ENCODE assay signal across 35 mouse cellular contexts in the genomic region with DNA sequence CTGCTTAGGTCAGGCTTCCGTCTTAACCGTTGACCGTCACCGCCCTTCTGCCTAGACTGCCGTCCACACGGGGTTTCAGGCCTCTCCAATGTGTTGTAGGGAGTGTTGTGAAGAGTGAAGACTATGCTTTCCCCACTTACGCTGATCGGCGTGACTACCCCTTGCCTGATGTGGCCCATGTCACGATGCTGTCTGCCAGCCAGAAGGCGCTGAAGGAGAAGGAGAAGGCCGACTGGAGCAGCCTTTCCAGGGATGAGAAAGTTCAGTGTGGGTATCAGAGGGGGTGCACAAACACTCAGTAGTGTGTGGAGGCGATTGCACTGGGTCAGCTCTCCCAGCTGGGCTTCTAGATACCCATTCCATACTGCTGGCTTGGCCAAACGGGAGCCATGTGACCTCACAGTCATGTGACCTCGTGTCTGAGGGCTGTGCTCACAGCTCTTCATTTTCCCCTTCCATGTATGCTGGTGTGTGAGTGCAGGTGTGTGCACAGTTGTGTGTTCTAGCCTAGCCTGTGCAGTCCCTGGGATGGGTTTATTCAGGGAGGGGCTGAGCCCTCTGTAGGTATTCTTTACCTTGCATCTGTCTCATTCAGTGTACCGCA. TPM values are rescaled to one million over a fixed set of nuclear protein-coding genes. Genes with fewer than 3 reads are reported as not detected.
A peak's percentile ranks its signal among the peaks of the same experiment; 100 is the strongest.
DNase-seq lines count a peak whose midpoint lies in the region; ATAC-seq and TF ChIP-seq lines count a peak whose summit lies in the region.
"Had no signal": no experiment of that assay in that cellular context is flagged by ENCODE, and none has a peak within 500 bp of the region (broad histone marks: within the 10 kb centered on the region; RNA-seq: fewer than 3 reads in every experiment).

No protein-coding gene starts in this region.

- WGBS in intestine, postnatal 0 days = 87% methylated on average over 16 of the region's 16 CpGs
- 91% methylated on average over 16 of the region's 16 CpGs for WGBS in intestine, embryonic 16.5 days
- whole genome bisulfite sequencing in forebrain, embryonic 16.5 days = 91% methylated on average over 16 of the region's 16 CpGs

- TF ChIP-seq CTCF in intestine, postnatal 0 days (IDR thresholded peaks at IDR 0.05; ENCODE audit: low read depth) = no peak
- TF ChIP-seq CTCF in G1E (IDR thresholded peaks at IDR 0.05; ENCODE audit: low read depth, low read length) = no peak

- H3K9me3 ChIP-seq in intestine, postnatal 0 days (ENCODE audit: control insufficient read depth) = no peaks in the 10 kb centered on the region
- H3K9me3 ChIP-seq in intestine, embryonic 16.5 days (ENCODE audit: control insufficient read depth, low read length) = no peaks in the 10 kb centered on the region
- H3K9me3 ChIP-seq in G1E (replicated peaks) = no peaks in the 10 kb centered on the region
- H3K9me3 ChIP-seq in forebrain, embryonic 16.5 days (ENCODE audit: control insufficient read depth, low read length) = no peaks in the 10 kb centered on the region
- H3K9me3 ChIP-seq: embryonic facial prominence, embryonic 10.5 days; embryonic facial prominence, embryonic 15.5 days; forebrain, embryonic 12.5 days; heart, embryonic 10.5 days; heart, embryonic 15.5 days; hindbrain, embryonic 12.5 days; kidney, embryonic 15.5 days; limb, embryonic 10.5 days; limb, embryonic 15.5 days; liver, embryonic 13.5 days; megakaryocyte, embryonic 14.5 days; midbrain, embryonic 12.5 days; neural tube, embryonic 13.5 days had no signal

- 0 out of 2 replicates have a peak, but pooled peaks have one; percentile 5 for ATAC-seq in frontal cortex, adult (ENCODE audit: low TSS enrichment)
- no peak for ATAC-seq in intestine, postnatal 0 days
- no peak for ATAC-seq in intestine, embryonic 16.5 days
- no peak for ATAC-seq in G1E (ENCODE audit: extremely low read depth, insufficient number of reproducible peaks, low FRiP score, poor library complexity, severe bottlenecking)
- no peak for ATAC-seq in forebrain, embryonic 16.5 days
- ATAC-seq: activated CD4-positive, CD25-positive, alpha-beta regulatory T cell, adult 4 months; lung, postnatal 0 days had no signal

- H3K36me3 ChIP-seq in intestine, postnatal 0 days (ENCODE audit: control insufficient read depth, insufficient read depth) = peaks cover 52% of the 10 kb centered on the region
- peaks cover 33% of the 10 kb centered on the region for H3K36me3 ChIP-seq in intestine, embryonic 16.5 days (ENCODE audit: control insufficient read depth, insufficient read depth, low read length)
- peaks cover 69% of the 10 kb centered on the region for H3K36me3 ChIP-seq in G1E (replicated peaks)
- H3K36me3 ChIP-seq in forebrain, embryonic 16.5 days (ENCODE audit: control insufficient read depth, insufficient read depth) = peaks cover 20% of the 10 kb centered on the region

- H3K9ac ChIP-seq in intestine, postnatal 0 days (ENCODE audit: low read depth, low read length) = no peak overlapping the region
- no peak overlapping the region for H3K9ac ChIP-seq in intestine, embryonic 16.5 days (ENCODE audit: low read depth, low read length)
- no peak overlapping the region for H3K9ac ChIP-seq in forebrain, embryonic 16.5 days (replicated peaks; ENCODE audit: low read depth, low read length)
- H3K9ac ChIP-seq: embryonic facial prominence, embryonic 15.5 days; forebrain, embryonic 12.5 days; heart, embryonic 15.5 days; hindbrain, embryonic 12.5 days; kidney, embryonic 15.5 days; limb, embryonic 15.5 days; liver, embryonic 13.5 days; midbrain, embryonic 12.5 days; neural tube, embryonic 13.5 days had no signal

- H3K4me2 ChIP-seq in intestine, postnatal 0 days (replicated peaks; ENCODE audit: low read depth) = no peak overlapping the region
- H3K4me2 ChIP-seq in intestine, embryonic 16.5 days (ENCODE audit: low read depth, low read length) = no peak overlapping the region
- H3K4me2 ChIP-seq in forebrain, embryonic 16.5 days (ENCODE audit: low read length) = no peak overlapping the region
- H3K4me2 ChIP-seq: embryonic facial prominence, embryonic 15.5 days; forebrain, embryonic 12.5 days; heart, embryonic 15.5 days; hindbrain, embryonic 12.5 days; kidney, embryonic 15.5 days; limb, embryonic 15.5 days; liver, embryonic 13.5 days; midbrain, embryonic 12.5 days; neural tube, embryonic 13.5 days had no signal

- H3K4me1 ChIP-seq in intestine, postnatal 0 days (replicated peaks; ENCODE audit: control insufficient read depth, insufficient read depth, low read length) = 0 out of 2 replicates have a peak, but pooled peaks cover 4% of the 10 kb centered on the region
- peaks cover 10% of the 10 kb centered on the region for H3K4me1 ChIP-seq in intestine, embryonic 16.5 days (ENCODE audit: control insufficient read depth, insufficient read depth, low read length)
- H3K4me1 ChIP-seq in G1E (ENCODE audit: insufficient read depth, low read depth, low read length) = peaks cover 50% of the 10 kb centered on the region
- H3K4me1 ChIP-seq in forebrain, embryonic 16.5 days (replicated peaks; ENCODE audit: control insufficient read depth, insufficient read depth, low read length) = peaks cover 12% of the 10 kb centered on the region

- H3K27ac ChIP-seq in intestine, postnatal 0 days (ENCODE audit: low read depth, low read length) = 0 out of 2 replicates have a peak overlapping the region, but pooled peaks have one; percentile 15
- H3K27ac ChIP-seq in intestine, embryonic 16.5 days (ENCODE audit: low read length) = no peak overlapping the region
- no peak overlapping the region for H3K27ac ChIP-seq in forebrain, embryonic 16.5 days (ENCODE audit: low read length)
- H3K27ac ChIP-seq: embryonic facial prominence, embryonic 10.5 days; embryonic facial prominence, embryonic 15.5 days; forebrain, embryonic 12.5 days; heart, embryonic 10.5 days; heart, embryonic 15.5 days; hindbrain, embryonic 12.5 days; kidney, embryonic 15.5 days; layer of hippocampus, adult 2 months; limb, embryonic 10.5 days; limb, embryonic 15.5 days; liver, embryonic 13.5 days; midbrain, embryonic 12.5 days; neural tube, embryonic 13.5 days had no signal

- no peak overlapping the region for H3K4me3 ChIP-seq in intestine, postnatal 0 days (ENCODE audit: low read depth, low read length)
- H3K4me3 ChIP-seq in intestine, embryonic 16.5 days (ENCODE audit: low read length) = no peak overlapping the region
- H3K4me3 ChIP-seq in G1E (ENCODE audit: low read depth, low read length) = peak overlapping the region; percentile 8; the same call in 1 of the 2 replicates
- no peak overlapping the region for H3K4me3 ChIP-seq in forebrain, embryonic 16.5 days (replicated peaks; ENCODE audit: low read length)
- H3K4me3 ChIP-seq: embryonic facial prominence, embryonic 10.5 days; embryonic facial prominence, embryonic 15.5 days; forebrain, embryonic 12.5 days; heart, embryonic 10.5 days; heart, embryonic 15.5 days; hindbrain, embryonic 12.5 days; kidney, embryonic 15.5 days; layer of hippocampus, adult 2 months; limb, embryonic 10.5 days; limb, embryonic 15.5 days; liver, embryonic 13.5 days; megakaryocyte, embryonic 14.5 days; midbrain, embryonic 12.5 days; neural tube, embryonic 13.5 days had no signal

- H3K27me3 ChIP-seq in intestine, postnatal 0 days (replicated peaks; ENCODE audit: control insufficient read depth, insufficient read depth, low read length) = no peaks in the 10 kb centered on the region
- H3K27me3 ChIP-seq in intestine, embryonic 16.5 days (replicated peaks; ENCODE audit: control insufficient read depth, insufficient read depth, low read length) = no peaks in the 10 kb centered on the region
- H3K27me3 ChIP-seq in G1E (ENCODE audit: insufficient read depth, low read length) = no peaks in the 10 kb centered on the region
- no peaks in the 10 kb centered on the region for H3K27me3 ChIP-seq in forebrain, embryonic 16.5 days (replicated peaks; ENCODE audit: control insufficient read depth, insufficient read depth, low read length)
- H3K27me3 ChIP-seq: embryonic facial prominence, embryonic 15.5 days; forebrain, embryonic 12.5 days; heart, embryonic 15.5 days; hindbrain, embryonic 12.5 days; kidney, embryonic 15.5 days; limb, embryonic 15.5 days; liver, embryonic 13.5 days; megakaryocyte, embryonic 14.5 days; midbrain, embryonic 12.5 days; neural tube, embryonic 13.5 days had no signal

- no peak for DNase-seq in frontal cortex, postnatal 10 days (ENCODE audit: low spot score in 2 of 2)
- DNase-seq in G1E (ENCODE audit: low spot score) = no peak
- no peak for DNase-seq in kidney, postnatal 36 days
- DNase-seq: adrenal gland, adult 2 months; cerebellum, adult 2 months; cerebellum, postnatal 25 days; heart, postnatal 36 days; kidney, adult 18-20 months; kidney, postnatal 25 days; liver, embryonic 13.5 days; lung, adult 18-20 months; lung, postnatal 4 days; thymus, postnatal 4 days had no signal

RNA-seq across cellular contexts. Expression of gene Emc8, which starts 4.4 kb away (rescaled TPM):
- 127 and 135 TPM in 2 replicates for polyA plus RNA-seq in intestine, postnatal 0 days (2015; fragmentation: Nextera tagmentation; extraction: Ambion mirVana)
- polyA plus RNA-seq in intestine, embryonic 16.5 days (2015; fragmentation: Nextera tagmentation; extraction: Ambion mirVana) = 214 and 235 TPM in 2 replicates
- total RNA-seq in G1E (2014; fragmentation: Nextera tagmentation) = 12.3 and 18.7 TPM in 2 replicates
- total RNA-seq in G1E (2017) = 40.9 and 41.6 TPM in 2 replicates
- polyA plus RNA-seq in G1E (2012) = 89.7 and 117 TPM in 2 replicates
- polyA plus RNA-seq in forebrain, embryonic 16.5 days (2015; fragmentation: Nextera tagmentation; extraction: Ambion mirVana) = 145 and 148 TPM in 2 replicates

RNA-seq across cellular contexts. Expression of gene Cox4i1, which starts 4.7 kb away (rescaled TPM):
- polyA plus RNA-seq in intestine, postnatal 0 days (2015; fragmentation: Nextera tagmentation; extraction: Ambion mirVana) = 2,406 and 2,420 TPM in 2 replicates
- polyA plus RNA-seq in intestine, embryonic 16.5 days (2015; fragmentation: Nextera tagmentation; extraction: Ambion mirVana) = 1,710 and 1,737 TPM in 2 replicates
- total RNA-seq in G1E (2014; fragmentation: Nextera tagmentation) (248 and 277 TPM in 2 replicates), G1E (2017) (542 and 638 TPM in 2 replicates)
- 180 and 328 TPM in 2 replicates for polyA plus RNA-seq in G1E (2012)
- 935 and 953 TPM in 2 replicates for polyA plus RNA-seq in forebrain, embryonic 16.5 days (2015; fragmentation: Nextera tagmentation; extraction: Ambion mirVana)

RNA-seq across cellular contexts. Expression of gene Gm27021, which starts 4.8 kb away (rescaled TPM):
- 1.0 and 1.9 TPM in 2 replicates for polyA plus RNA-seq in intestine, postnatal 0 days (2015; fragmentation: Nextera tagmentation; extraction: Ambion mirVana)
- polyA plus RNA-seq in intestine, embryonic 16.5 days (2015; fragmentation: Nextera tagmentation; extraction: Ambion mirVana) = 1.5 TPM in 2 replicates
- total RNA-seq in G1E (2014; fragmentation: Nextera tagmentation) = not detected in 2 replicates
- total RNA-seq in G1E (2017) = not detected in 2 replicates
- polyA plus RNA-seq in G1E (2012) = 0.77 and 1.2 TPM in 2 replicates
- polyA plus RNA-seq in forebrain, embryonic 16.5 days (2015; fragmentation: Nextera tagmentation; extraction: Ambion mirVana) = 5.5 and 9.6 TPM in 2 replicates
- total RNA-seq: adrenal gland, adult 2 months; gastrocnemius, adult 18-20 months; gastrocnemius, postnatal 4 days; layer of hippocampus, postnatal 25 days had no signal
- polyA plus RNA-seq: activated CD4-positive, CD25-positive, alpha-beta regulatory T cell, adult 4 months had no signal

RNA-seq across cellular contexts. Expression of gene 1190005I06Rik, which starts 25.3 kb away (rescaled TPM):
- polyA plus RNA-seq in intestine, postnatal 0 days (2015; fragmentation: Nextera tagmentation; extraction: Ambion mirVana) = 3.9 and 4.0 TPM in 2 replicates
- polyA plus RNA-seq in intestine, embryonic 16.5 days (2015; fragmentation: Nextera tagmentation; extraction: Ambion mirVana) = 1.8 and 1.9 TPM in 2 replicates
- total RNA-seq in G1E (2014; fragmentation: Nextera tagmentation) = not detected in 2 replicates
- total RNA-seq in G1E (2017) = 0.71 TPM in 1 of 2 replicates, not detected in the other
- 0.10 and 0.26 TPM in 2 replicates for polyA plus RNA-seq in G1E (2012)
- polyA plus RNA-seq in forebrain, embryonic 16.5 days (2015; fragmentation: Nextera tagmentation; extraction: Ambion mirVana) = 8.4 and 11.0 TPM in 2 replicates
- polyA plus RNA-seq: activated CD4-positive, CD25-positive, alpha-beta regulatory T cell, adult 4 months had no signal
